Mouse (Mus musculus) kidney, postnatal 0 days (tissue): ENCODE measurements around the gene Celsr1. TPM values are rescaled to one million over a fixed set of nuclear protein-coding genes. Genes with fewer than 3 reads are reported as not detected.

Source experiments
- ATAC-seq: fragments of 200-750 bp; cut with Nextera tagmentation; replicated peaks from 2 replicates; pipeline ENCODE4 v1.8.0; 2017; ENCODE audit warnings: low read depth, moderate number of reproducible peaks, moderate TSS enrichment, moderate library complexity; ENCODE audit not compliant: low FRiP score
- DNase-seq: peaks from one replicate; pipeline ENCODE4 v3.0.0-alpha.2; 2016; ENCODE audit warnings: low spot score
- H3K27ac ChIP-seq: fragments of 300-500 bp; sonication (generic); 2 replicates; pipeline ENCODE4 v1.5.1; 2014; ENCODE audit warnings: mild to moderate bottlenecking
- H3K27me3 ChIP-seq: fragments of 300-500 bp; sonication (generic); 2 replicates; pipeline ENCODE4 v1.6.1; 2014; ENCODE audit warnings: low read length, mixed read lengths; ENCODE audit not compliant: insufficient read depth
- H3K36me3 ChIP-seq: fragments of 300-500 bp; sonication (generic); 2 replicates; pipeline ENCODE4 v1.6.1; 2014; ENCODE audit warnings: low read length, mixed read lengths; ENCODE audit not compliant: insufficient read depth
- H3K4me1 ChIP-seq: fragments of 300-500 bp; sonication (generic); replicated peaks from 2 replicates; pipeline ENCODE4 v1.6.1; 2014; ENCODE audit warnings: antibody characterized with exemption, low read length, mixed read lengths; ENCODE audit not compliant: insufficient read depth
- H3K4me2 ChIP-seq: fragments of 300-500 bp; sonication (generic); 2 replicates; pipeline ENCODE4 v1.6.1; 2014; ENCODE audit warnings: mild to moderate bottlenecking, low read length, moderate library complexity, mixed read lengths
- H3K4me3 ChIP-seq: fragments of 300-500 bp; sonication (generic); replicated peaks from 2 replicates; pipeline ENCODE4 v1.5.1; 2014; ENCODE audit warnings: low read depth, low read length
- H3K9ac ChIP-seq: fragments of 300-500 bp; sonication (generic); 2 replicates; pipeline ENCODE4 v1.6.1; 2014; ENCODE audit warnings: low read depth, low read length
- H3K9me3 ChIP-seq: fragments of 300-500 bp; sonication (generic); replicated peaks from 2 replicates; pipeline ENCODE4 v1.6.1; 2016; ENCODE audit warnings: low read length, inconsistent platforms, mixed read lengths
- CTCF ChIP-seq: IDR thresholded peaks from 2 replicates; pipeline ENCODE4 v1.5.1; 2016; ENCODE audit warnings: antibody characterized with exemption, low read depth, mild to moderate bottlenecking, moderate library complexity
- WGBS: fragments of 180-500 bp; shearing (Covaris S2); extraction: QIAGEN DNeasy Blood & Tissue Kit; methylation state at CpG from one replicate; pipeline ENCODE4 v1.1.7; 2014; 5-methylcytosine and 5-hydroxymethylcytosine counted together
- polyA plus RNA-seq: library from polyadenylated mRNA; unstranded; fragments of >200 nt; fragmentation: Nextera tagmentation; extraction: Ambion mirVana; gene quantifications from 2 replicates; pipeline ENCODE4 v1.2.1, GENCODE M21; 2015

The Celsr1 gene
- polyA plus RNA-seq, 1 experiment from 2014 or later: 2.9 TPM

DNA sequence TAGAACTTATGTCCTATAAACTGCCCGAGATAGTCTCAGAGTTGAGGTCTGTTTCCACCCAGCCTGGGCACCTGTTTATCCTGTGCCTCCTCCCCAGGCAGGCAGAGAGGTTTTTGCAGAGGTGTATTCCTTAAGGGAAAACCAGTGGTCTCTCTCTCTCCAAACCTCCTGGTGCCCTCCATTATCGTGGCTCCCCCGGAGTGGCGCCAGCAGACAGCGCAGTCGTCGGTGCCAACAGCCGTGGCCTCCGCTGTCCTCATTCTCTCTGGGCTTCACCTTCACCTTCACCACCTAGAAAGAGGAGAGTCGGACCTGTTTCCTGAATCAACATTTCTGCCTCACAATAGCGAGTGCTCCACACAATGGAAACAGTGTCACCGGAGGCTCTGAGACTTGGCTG, 27.0 kb upstream of the Celsr1 start:
- ATAC-seq: no peak

DNA sequence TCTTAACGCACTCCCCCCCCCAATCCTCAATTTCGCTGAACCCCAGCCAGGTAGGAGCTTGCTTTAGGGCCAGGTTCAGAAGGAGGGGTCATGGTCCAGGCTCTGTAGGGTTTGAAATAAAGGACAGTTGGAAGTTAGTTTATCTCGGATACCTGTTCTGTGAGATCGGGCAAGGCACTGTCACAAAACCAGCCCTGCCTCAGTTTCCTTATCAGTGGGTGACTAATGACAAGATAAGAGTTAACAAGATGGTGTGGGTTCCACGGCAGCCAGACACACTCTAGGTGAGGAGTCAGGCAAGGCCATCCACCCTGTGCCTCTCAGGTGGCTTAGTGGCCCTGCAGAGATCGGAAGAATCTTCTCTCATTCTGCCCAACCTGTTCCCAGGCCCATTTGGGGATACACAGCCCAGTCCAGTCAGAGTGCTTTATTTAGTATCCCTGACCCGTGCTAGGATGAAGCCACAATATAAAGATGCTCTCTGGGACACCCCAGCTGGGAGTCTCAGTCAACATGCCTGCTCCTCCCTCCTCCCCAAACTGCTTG, 26.3 kb upstream of the Celsr1 start:
- Histone ChIP-seq H3K36me3 (no peaks in the 10 kb centered on the region), H3K4me2 (peak overlapping the region; percentile 96), H3K27ac (no peak overlapping the region), H3K9ac (peak overlapping the region; percentile 90; the same call in 1 of the 2 replicates), H3K4me3 (peak overlapping the region; percentile 86), H3K4me1 (peaks cover 50% of the 10 kb centered on the region), H3K9me3 (no peaks in the 10 kb centered on the region), H3K27me3 (no peaks in the 10 kb centered on the region)
- TF ChIP-seq CTCF: no peak
- DNase-seq (no peak), ATAC-seq (no peak)
- 75% methylated on average over 7 of the region's 7 CpGs for WGBS

More for the DNA sequence above, 27.0 kb upstream of the Celsr1 start:
- H3K9ac ChIP-seq: no peak overlapping the region
- H3K27me3 ChIP-seq: no peaks in the 10 kb centered on the region
- no peak overlapping the region for H3K4me2 ChIP-seq
- H3K4me3 ChIP-seq: no peak overlapping the region
- TF ChIP-seq CTCF: no peak
- no peak overlapping the region for H3K27ac ChIP-seq
- DNase-seq: no peak
- no peaks in the 10 kb centered on the region for H3K36me3 ChIP-seq
- no peaks in the 10 kb centered on the region for H3K9me3 ChIP-seq
- WGBS: 80% methylated on average over 12 of the region's 12 CpGs
- H3K4me1 ChIP-seq: peaks cover 53% of the 10 kb centered on the region

DNA sequence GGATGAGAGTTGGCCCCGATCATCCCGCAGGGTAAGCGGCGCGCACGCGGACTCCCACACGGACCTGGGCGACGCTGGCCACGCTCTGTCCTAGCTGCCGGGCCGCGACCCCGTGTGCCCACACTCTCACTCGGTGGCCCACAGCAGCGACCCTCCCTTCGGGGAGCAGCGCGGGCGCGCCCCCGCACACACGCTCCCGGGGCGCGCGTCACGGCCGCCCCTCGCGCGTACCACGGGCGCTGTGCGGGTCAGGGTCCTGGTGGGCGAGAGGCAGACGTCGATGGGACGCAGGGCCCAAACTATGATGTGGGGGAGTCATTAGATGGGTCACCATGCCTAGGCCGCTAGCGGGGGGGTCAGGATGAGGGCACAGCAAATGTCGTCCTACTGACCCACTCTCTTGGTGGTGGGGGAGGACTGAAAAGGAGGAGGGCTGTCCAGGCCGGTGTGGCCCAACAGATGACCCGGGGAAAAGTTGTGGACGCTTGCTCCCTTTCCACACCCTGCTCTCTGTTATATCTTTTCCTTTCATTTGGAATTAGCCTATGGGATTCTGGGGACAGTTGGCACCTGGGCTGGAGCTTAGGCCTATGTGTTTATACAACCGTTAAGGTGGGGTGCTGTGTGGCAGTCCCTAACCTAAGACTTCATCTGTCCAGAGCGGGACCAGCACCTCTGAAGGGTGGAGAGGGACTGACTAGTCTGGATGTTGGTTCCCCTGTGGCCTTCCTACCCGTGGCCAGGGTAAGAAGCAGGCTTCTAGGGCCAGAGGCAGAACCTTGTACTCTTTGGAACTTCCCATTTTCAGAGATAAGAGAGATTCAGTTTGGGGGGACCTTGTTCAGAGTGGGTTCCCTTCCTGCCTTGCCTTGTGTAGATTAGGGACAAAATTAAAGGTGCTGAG, 25.6 kb upstream of the Celsr1 start:
- Histone ChIP-seq H3K4me1 (peaks cover 46% of the 10 kb centered on the region), H3K27me3 (no peaks in the 10 kb centered on the region), H3K4me3 (peak overlapping the region; percentile 86), H3K9ac (peak overlapping the region; percentile 90), H3K9me3 (no peaks in the 10 kb centered on the region), H3K27ac (peak overlapping the region; percentile 70), H3K36me3 (no peaks in the 10 kb centered on the region), H3K4me2 (peak overlapping the region; percentile 96)
- no peak for TF ChIP-seq CTCF
- peak; percentile 61 for ATAC-seq
- WGBS: 1% methylated on average over 46 of the region's 49 CpGs
- DNase-seq: no peak

DNA sequence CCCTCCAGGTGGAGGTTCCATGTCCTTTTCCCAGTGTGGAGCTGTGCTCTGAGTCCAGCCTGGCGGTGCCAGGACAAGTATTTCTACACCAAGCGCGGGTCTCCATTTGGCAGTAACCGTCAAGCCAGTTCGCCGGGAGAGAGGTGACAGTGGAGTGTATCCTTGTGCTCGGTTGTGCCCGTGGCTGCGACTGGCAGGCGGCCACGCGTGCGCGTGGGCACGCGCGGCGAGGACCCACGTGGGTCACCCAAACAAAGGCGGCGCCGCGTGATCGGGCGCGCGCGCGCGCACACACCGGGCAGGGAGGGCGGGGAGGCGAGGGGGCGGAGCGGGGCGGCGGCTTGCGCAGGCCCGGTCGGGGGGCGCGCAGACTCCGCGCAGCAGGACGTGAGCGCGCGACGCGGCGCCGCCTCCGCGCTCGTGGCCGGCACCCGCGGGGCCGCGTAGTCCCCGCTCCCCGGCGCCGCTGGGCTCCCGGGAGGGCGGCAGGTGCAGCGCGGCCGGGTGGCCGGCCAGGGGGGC, 24.9 kb upstream of the Celsr1 start:
- WGBS: under 1% methylated on average over 48 of the region's 70 CpGs
- Histone ChIP-seq H3K27ac (peak overlapping the region; percentile 70), H3K4me2 (peak overlapping the region; percentile 96), H3K9ac (peak overlapping the region; percentile 90), H3K27me3 (no peaks in the 10 kb centered on the region), H3K4me3 (peak overlapping the region; percentile 86), H3K4me1 (peaks cover 44% of the 10 kb centered on the region), H3K9me3 (no peaks in the 10 kb centered on the region), H3K36me3 (no peaks in the 10 kb centered on the region)
- ATAC-seq (peak; percentile 60), DNase-seq (peak; percentile 83)
- TF ChIP-seq CTCF: no peak

DNA sequence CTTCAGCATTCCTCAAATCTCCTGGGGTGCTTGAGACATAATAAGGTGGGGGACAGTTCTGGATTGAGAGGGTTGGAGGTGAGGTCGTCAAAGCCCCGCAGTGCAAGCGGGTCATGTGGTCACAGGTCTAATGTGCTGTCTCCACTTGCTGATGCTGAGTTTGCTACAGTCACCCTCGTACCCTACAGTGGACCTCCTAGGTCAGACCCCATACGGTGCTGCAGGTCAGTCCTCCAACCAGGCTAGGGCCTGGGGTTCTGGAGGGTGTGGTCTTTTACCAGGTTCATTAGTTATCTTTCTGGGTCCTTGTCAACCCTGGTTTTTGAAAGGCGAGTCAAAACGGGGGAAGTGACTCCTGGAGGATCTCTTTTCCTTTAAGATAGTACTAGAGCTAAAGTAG, 24.3 kb upstream of the Celsr1 start:
- peaks cover 43% of the 10 kb centered on the region for H3K4me1 ChIP-seq
- TF ChIP-seq CTCF: no peak
- H3K4me3 ChIP-seq: peak overlapping the region; percentile 86
- no peaks in the 10 kb centered on the region for H3K27me3 ChIP-seq
- no peak for DNase-seq
- H3K9ac ChIP-seq: peak overlapping the region; percentile 90
- 16% methylated on average over 7 of the region's 7 CpGs for WGBS
- H3K4me2 ChIP-seq: peak overlapping the region; percentile 96
- no peaks in the 10 kb centered on the region for H3K36me3 ChIP-seq
- peak overlapping the region; percentile 70; the same call in 1 of the 2 replicates for H3K27ac ChIP-seq
- no peaks in the 10 kb centered on the region for H3K9me3 ChIP-seq
- ATAC-seq: no peak

DNA sequence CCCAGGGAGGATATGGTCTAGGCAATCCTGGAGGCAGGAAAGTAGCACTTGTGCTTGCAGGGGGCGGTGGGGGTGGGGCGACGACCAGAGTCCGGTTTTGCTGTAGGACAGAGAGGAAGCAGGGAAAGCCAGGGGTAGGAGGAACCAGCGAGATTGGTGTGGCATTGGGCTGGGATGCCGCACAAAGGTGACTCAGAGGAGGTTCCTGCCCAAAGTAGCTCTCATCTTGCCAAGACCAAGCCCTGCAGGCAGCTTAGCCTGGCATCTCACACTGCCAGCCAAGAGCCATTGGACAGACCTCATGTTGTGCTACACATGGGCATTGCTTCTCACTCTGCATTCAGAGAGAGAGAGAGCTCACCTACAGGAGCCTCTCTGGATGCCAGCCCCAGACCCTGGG, 23.8 kb upstream of the Celsr1 start, which contains the start of gene Gramd4:
TSS of gene Gramd4 (plus strand) at position 283 of the 400 bp plus-strand sequence.
- peak within 1 kb of the TSS; percentile 96 for H3K4me2 ChIP-seq
- H3K9ac ChIP-seq: peak within 1 kb of the TSS; percentile 90
- no peaks in the 10 kb centered on the region for H3K9me3 ChIP-seq
- H3K27ac ChIP-seq: peak within 1 kb of the TSS; percentile 70; the same call in 1 of the 2 replicates
- peak within 1 kb of the TSS; percentile 86 for H3K4me3 ChIP-seq
- 22% methylated on average over 6 of the region's 6 CpGs for WGBS
- H3K27me3 ChIP-seq: no peaks in the 10 kb centered on the region
- ATAC-seq (no peak), DNase-seq (no peak)
- H3K4me1 ChIP-seq: peaks cover 43% of the 10 kb centered on the region
- no peak for TF ChIP-seq CTCF
- no peaks in the 10 kb centered on the region for H3K36me3 ChIP-seq
